Mouse (Mus musculus): ENCODE data around the gene Sulf2.

The Sulf2 gene

GRCm38 (mm10) chr2:166045549-166046501, 109.6 kb downstream of the Sulf2 start:
- DNase-seq, result no peak

GRCm38 (mm10) chr2:166045006-166045405, 110.5 kb downstream of the Sulf2 start:
- DNase-seq, result no peak

- DNase-seq, result no peak
These were observed 112.9 kb downstream of the Sulf2 start for GRCm38 (mm10) chr2:166042542-166042941.

GRCm38 (mm10) chr2:166039681-166040080, 115.8 kb downstream of the Sulf2 start:
- no peak for DNase-seq

GRCm38 (mm10) chr2:166035725-166036124, 119.7 kb downstream of the Sulf2 start:
- DNase-seq, result no peak

- no peak for DNase-seq
These were observed 120.4 kb downstream of the Sulf2 start for GRCm38 (mm10) chr2:166034967-166035490.

- no peak for DNase-seq
These were observed 122.8 kb downstream of the Sulf2 start for GRCm38 (mm10) chr2:166032628-166033027.

- DNase-seq, result peak; percentile 36
These were observed 124.1 kb downstream of the Sulf2 start for GRCm38 (mm10) chr2:166031120-166031929.

GRCm38 (mm10) chr2:166030256-166030995, 125.0 kb downstream of the Sulf2 start:
- DNase-seq, result no peak

GRCm38 (mm10) chr2:166029232-166029631, 126.2 kb downstream of the Sulf2 start:
- DNase-seq, result no peak

- no peak for DNase-seq
These were observed 127.6 kb downstream of the Sulf2 start for GRCm38 (mm10) chr2:166027834-166028233.

GRCm38 (mm10) chr2:166025943-166026342, 129.5 kb downstream of the Sulf2 start:
- DNase-seq, result no peak

GRCm38 (mm10) chr2:166024621-166025020, 130.8 kb downstream of the Sulf2 start:
- DNase-seq, result no peak

GRCm38 (mm10) chr2:166024079-166024478, 131.4 kb downstream of the Sulf2 start:
- DNase-seq, result no peak
